Mouse (Mus musculus): Measurements from ENCODE around the gene Tbcel. TPM values are rescaled to one million over a fixed set of nuclear protein-coding genes. Genes with fewer than 3 reads are reported as not detected.

Gene Tbcel
- polyA plus RNA-seq (2012; rRNA removed; ENCODE audit: low replicate concordance) = 4.5 and 8.7 TPM in 2 replicates

GRCm38 (mm10) chr9:42507709-42508108, at the start of gene Tbcel:
TSS of gene Tbcel (minus strand) at chr9:42507809.

GRCm38 (mm10) chr9:42399829-42400228, 107.8 kb downstream of the Tbcel start, which contains the start of gene Tecta:
TSS of gene Tecta (minus strand) at chr9:42399929.

Other genes with a start within 250 kb of the Tbcel start
- gene Sc5d, start 243.6 kb downstream of the Tbcel start, polyA plus RNA-seq (2012; rRNA removed; ENCODE audit: low replicate concordance) = 82.8 and 281 TPM in 2 replicates
- gene Tecta, start 107.9 kb downstream of the Tbcel start, polyA plus RNA-seq (2012; rRNA removed; ENCODE audit: low replicate concordance) = 0.06 TPM in 2 replicates